Mouse (Mus musculus): ENCODE results near the gene Hand2.

Gene Hand2

DNA sequence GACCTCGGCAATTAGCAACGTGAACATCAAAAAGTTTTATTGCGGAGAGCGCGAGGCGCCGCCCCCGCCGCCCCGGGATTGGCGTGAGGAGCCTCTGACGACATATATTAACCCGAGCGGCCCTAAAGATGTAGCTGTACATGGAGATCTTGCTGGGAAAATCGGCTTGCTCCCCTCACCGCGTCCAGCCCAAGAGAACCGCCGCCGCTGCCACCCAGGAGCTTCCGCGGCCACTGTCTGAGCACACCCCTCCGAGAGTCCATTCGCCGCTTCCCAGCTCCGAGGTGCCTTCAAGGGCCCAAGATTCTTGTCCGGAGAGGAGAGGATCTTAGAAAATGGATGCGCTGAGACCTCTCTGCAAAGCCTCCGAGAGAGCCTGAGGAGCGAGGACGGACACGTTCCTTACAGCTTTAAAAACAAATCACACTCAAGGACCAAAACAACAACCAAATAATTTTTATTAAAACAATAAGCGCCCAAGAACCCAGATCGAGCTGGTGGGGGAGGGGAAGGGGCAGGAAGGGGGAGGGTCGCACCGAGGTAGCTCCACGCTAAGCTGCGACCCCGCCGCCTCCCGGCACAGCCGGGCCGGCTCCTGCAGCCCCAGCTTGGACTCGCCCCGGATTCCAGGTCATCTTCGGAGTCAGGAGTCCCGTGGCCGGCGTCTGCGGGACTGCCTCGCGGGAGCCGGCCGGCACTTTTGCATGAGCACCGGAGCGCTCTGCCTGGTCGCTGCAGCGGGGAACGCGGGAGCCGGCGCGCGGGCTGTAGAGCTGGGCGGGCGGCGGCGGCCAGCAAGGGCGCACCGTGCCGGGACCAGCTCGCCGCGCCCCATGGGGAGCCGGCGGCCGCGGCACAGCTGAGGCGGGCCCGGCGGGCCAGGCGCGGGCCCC is at the start of gene Hand2:
Hand2 (plus strand) TSS at position 133 of the 893 bp plus-strand sequence.
- peak; percentile 36 to 52 for DNase-seq

DNA sequence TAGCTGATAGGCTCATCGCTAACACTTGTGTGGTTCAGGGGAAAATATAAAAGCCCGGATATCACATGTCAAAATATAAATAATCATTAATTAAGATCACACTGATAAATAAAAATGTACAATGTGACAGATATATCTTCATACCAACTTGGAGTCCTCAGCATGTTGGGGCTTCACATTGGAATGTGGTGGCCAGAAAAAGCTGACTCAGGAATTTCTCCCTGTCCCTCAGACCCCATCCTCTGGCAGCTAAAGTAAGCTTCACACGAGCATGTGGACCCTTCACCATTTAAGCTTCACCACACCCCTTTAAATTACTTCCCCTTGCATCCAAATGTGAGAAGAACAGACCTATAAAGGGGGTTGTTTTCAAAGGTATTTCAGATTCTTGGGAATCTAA is 47.7 kb upstream of the Hand2 start:
- no peak for DNase-seq

DNA sequence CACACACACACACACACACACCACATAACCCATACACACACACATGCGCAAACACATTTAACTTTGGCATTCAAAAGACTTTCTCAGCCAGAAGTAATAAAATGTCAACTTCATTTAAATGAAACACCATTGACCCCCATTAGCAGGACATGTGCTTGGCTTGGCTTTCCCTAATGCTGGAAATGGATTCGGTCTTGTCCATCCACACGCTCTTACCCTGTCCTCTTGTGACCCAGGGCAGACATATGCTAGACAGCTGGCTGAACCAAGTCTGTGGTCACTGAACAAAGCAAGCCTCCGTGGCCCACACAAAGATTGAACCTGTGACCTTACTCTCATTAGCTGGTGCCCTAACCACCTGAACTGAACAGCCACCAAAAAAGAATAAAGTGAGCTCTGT is 27.3 kb upstream of the Hand2 start:
- no peak for DNase-seq

DNA sequence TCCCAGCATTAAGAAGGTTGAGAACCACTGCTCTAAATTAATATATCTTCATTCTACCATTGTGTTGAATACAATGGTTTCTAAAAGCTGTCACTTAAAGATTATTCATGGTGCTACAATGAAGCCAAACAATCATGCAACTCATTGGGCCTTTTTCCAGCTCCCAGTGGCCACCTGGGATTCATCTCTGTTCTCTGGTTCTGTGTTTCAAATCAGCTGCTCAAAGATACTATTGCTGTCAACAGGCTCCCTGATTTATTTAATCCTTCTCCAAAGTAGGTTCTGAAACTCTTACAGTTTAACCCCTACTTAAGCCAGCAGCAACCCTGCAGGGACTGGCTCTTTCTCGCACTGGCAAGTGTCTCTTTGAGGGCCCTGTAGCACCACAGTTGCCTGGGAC is 17.3 kb upstream of the Hand2 start:
- DNase-seq, result no peak

DNA sequence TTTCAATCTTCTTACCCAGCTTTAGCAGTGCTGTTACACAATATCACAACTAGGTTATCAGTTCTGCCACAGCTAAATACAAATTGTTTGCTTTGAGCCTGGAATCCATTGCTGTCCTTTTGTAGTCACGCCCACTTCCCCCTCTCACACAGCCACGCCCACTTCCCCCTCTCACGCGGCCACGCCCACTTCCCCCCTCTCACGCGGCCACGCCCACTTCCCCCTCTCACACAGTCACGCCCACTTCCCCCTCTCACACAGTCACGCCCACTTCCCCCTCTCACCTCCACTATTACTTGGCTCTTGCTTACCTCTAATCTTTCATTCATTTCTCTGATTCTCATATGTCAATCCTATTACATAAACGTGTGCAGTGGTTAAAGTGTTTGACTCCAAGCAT is 15.8 kb upstream of the Hand2 start:
- no peak for DNase-seq

DNA sequence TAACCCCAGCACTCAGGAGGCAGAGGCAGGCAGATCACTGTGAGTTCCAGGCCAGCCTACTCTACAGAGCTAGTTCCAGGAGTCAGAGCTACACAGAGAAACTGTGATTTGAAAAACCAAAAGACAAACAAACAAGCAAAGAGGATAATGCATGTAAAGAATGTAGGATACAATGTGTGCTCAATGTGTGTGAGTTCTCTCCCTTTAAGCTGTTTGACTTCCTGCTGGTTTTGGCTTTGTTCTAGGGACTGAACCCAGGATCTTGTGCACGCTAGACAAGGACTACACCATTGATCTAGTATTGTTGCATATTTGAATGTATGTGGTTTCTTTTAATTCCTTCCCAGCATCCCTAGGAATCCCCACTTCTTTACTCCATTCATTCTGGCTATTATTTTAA is 14.3 kb upstream of the Hand2 start:
- DNase-seq, result no peak

DNA sequence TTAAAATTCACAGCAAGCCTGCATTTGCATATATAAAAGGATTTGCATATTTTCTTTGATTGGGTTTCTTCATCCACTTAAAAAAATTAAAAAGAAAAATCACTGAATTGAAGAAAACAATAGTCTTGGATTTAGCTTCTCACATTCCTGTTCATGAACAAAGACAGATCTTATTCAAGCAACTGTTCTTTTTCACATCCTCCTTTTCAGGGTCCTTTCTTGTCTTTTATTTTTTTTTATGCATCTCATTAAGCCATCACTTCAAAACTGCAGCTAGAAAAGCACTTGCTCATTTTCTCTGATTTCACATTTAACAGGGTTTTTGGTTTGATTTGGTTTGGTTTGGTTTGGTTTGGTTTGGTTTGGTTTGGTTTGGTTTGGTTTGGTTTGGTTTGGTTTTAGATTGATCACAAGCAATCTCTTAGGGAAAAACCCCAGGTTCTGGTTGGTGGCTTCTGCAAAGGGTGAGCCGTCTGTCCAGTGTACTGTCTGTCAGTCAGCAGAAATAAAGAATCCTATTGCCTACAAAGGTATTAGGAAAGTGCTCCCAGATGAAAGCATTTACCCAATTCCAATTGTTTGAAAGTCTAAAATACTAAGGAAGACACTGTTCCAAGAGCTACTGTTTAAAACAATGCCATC is 10.8 kb upstream of the Hand2 start:
- peak; percentile 8 to 52 for DNase-seq

DNA sequence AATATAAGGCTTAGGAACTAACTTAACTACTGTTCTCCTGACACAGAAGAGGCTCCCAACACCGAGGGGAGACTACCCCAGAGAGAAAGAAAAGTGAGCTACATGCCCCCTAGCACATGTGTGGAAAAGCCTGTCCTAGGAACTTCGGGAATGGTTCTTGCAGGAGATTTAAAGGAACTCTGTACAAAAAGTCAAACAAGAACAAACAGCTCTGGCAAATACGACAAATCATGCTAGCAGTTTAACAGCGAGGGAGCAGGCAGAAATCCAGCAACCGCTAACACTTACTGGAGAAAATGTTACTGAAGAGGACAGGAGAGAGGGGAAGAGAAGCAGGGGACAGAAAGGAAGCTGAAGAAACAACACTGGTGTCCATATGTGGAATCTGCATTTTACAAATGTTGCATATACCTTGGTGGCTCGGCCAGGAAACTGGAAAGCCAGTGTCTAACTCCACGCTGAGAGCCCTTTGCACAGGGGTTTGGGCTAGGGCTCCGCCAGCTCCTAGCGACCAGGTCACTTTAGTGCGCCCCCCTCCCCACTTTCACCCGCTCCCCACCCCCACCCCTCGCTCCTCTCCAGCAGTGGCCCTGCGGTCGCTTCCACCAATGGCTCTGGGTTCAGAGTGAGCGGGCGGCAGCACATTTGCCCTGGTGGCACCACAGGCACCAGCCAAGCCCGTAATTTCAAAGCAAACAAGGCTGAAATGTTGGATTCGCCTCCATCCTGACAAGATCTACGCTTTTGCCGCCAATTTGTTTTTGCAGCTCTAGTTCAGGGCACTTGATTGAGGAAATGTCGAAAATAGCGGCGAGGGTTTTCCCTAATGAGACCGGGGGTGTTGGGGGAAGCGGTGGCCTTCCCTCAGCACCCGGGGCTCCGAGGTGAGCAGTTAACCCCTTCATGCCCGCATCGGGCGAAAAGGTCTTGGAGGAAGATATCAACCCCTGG is 8.5 kb upstream of the Hand2 start:
- peak in 1 of 2 experiments; percentile 42 for DNase-seq

DNA sequence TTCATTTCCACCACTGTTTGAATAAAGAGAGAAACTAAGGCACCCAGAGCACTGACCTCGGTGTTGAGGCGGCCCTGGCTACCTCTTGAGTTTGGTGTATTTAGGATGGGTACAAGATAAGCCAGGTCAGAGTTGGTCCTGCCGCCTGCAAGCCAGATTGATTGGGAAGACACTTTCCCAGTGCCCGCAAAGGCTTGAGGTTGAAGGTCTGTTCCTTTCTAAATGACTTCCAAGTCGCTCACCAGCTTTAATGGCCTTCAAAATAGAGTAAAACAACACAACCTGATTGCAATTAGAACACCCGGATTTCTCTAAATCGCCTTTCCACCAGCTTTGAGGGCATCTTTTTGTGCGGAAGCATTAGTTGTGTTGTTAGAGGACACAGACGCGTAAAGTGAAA is 7.2 kb upstream of the Hand2 start:
- peak in 1 of 2 experiments; percentile 24 for DNase-seq

DNA sequence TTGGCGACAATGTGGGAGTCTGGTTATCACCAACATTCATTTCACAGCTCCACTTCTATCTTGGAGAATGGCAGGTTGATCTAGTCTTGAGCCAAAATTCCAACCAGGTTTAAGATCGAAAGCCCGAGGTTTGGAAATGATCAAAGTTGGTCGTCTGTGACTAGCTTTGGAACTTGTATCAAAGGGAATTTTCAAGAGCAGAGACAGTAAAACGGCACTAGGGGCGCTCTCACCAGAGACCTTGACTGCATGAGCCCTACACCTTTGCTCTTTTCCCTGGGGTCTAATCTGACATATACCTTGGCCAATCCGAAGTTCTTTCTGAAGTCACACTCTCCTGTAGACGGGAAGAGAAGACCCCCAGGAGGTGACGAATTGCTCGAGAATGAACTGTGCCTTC is 6.6 kb upstream of the Hand2 start:
- peak; percentile 36 to 39 for DNase-seq

DNA sequence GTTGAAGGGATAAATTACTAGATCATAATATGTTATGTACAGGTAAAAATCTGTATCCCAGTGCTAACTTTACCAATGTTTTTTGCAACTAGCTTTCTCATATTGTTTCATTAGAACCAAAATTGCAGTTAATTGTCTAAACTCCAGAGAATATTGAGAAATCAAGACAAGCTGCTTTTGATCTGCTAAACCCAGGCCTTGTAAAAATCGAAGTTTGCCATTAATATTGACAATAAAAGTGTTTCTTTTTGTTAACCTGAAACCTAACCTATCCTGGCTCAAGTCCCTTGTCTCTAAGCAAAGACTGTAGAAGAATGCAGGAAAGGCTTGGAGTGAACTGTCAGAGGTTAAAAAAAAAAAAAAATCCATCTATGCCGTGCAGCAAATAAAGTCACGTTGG is 5.3 kb upstream of the Hand2 start:
- DNase-seq, result no peak

DNA sequence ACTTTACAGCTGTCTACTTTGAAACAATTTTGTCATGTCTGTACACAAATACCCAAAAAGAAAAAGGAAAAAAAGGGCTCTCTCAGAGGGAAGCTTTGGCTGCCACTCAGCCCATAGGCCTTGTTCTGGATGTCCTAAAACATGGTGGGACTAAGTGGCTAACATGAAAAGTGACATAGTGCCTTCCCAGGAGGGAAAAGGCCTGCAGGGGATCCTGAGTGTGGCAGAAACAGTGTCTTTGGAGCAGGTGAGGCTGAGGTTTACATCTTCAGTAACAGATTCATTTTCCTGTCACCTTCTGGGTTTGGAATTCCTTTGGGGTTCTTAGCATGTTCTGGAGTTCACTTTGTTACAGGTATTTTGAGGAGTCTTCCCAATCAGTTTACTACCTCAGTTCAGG is 3.7 kb upstream of the Hand2 start:
- DNase-seq, result peak in 1 of 2 experiments; percentile 4

DNA sequence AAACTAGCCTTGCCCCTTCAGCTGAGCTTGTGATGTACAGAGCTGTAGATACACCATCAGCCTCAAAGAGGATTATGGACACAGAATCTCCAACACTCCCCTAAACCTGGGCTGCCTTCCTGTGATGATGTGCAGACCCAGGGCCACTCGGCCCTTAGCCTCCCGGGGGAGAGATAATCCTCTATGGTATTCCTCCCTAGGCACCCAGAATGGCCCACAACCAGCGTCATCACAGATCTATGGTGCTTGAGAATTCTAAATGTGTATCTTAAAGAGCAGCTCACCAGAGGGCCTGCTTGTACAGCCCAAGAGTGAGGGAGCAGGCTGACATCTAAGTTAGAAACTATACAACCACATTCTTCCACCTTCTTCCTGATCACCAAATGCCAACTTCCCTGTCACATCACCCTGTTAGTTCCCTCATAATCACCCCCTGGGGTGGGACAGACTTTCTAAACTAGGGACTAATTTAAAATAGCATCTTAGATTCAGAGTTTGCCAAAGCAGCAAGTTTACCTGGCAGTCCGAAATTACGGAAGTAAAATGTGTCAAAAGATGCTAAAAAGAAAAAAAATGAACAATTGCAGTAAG is 2.8 kb upstream of the Hand2 start:
- peak in 1 of 2 experiments; percentile 12 for DNase-seq

DNA sequence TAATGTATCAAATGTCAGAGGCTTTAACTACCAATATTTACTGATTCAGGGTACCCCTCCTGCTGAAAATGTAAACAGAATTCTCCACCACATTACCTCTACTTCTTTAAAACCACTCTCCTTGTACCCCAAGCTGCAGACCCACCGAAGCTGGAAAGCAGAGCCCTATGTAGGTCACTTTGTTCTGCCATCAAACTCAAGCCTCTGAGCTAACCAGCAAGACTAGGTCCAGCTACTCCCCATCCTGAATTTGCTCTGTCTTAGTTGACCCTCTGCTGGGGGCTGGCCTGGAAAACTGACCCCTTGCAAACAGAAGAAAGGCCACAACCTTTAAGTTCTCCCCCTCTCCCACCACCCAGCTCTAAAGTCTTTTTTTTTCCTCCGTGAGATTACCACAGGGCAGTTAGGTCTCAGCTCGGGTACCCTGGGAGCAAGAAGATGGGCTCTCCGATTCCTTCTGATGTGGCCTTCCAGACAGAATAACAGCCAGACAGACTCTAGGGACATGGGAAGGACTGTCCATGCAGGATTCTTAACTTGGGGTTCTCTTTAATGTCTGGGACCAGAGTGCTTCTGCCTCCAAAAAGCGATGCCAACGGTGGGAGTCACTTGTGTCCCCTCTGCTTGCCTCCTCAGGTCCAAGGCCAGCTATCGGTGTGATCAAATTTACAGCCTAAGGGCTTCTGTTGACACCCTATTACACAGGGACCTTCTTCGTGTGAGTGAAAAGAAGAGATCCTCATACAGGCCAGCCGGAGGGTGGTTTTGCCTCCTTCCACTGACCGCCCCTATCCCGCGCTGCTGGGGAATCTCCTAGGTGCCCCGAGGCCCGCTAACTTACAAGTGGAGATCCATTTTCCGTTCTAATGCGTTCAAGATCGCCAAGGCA is 1.4 kb upstream of the Hand2 start:
- peak in 1 of 2 experiments; percentile 39 for DNase-seq

DNA sequence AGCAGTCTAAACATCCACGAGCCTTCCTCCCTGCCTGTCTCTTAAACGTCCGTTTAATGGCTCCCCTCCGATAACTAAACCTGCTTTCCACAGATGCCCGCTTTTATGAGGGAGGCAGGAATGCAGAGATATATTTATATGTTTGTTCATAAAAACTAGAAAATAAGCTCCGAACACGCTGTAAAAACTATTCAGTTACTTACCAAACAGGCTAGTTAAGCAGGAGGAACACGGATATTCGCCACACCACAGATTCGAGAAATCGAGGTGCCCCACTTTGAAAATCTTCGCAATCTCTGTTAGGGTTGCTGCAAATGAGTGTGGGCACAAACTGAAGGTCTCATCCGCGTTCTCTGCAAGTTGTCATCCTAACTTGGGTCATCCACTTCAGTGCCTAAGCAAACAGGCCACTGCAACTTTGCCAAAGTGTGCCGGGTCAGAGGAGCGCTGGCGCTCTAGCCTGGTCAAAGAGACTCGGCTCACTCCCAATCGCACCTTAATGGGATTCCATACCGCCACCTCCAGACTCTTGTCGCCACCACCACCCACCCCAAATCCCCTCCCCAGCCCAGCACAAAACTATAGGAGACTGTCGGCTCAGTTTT is 700 bp upstream of the Hand2 start:
- DNase-seq, result peak in 1 of 2 experiments; percentile 45

DNA sequence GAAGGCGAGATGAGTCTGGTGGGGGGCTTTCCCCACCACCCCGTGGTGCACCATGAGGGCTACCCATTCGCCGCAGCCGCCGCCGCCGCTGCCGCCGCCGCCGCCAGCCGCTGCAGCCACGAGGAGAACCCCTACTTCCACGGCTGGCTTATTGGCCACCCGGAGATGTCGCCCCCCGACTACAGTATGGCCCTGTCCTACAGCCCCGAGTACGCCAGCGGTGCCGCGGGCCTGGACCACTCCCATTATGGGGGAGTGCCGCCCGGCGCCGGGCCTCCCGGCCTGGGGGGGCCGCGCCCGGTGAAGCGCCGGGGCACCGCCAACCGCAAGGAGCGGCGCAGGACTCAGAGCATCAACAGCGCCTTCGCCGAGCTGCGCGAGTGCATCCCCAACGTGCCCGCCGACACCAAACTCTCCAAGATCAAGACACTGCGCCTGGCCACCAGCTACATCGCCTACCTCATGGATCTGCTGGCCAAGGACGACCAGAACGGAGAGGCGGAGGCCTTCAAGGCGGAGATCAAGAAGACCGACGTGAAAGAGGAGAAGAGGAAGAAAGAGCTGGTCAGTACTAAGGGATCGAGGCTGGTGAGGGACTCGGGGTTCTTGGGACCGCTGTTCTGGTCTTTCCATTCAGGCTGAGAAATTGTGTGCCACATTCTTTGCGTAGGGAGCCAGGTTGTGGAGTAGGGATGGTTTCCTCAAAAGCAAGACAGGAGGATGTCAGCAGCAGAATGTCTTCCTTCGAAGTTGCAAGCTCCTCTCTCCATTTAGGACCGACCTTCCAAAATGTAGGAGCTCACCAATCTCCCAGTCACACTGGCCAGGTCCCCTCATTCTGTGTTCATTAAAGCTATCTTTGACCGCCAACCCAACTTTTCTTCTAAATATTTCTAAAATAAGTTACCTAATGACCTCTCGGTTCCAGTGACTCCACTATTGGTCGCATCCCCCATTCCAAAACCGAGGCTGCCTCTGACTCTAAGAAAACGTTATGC is 1.4 kb downstream of the Hand2 start:
- DNase-seq, result peak; percentile 27 to 40

DNA sequence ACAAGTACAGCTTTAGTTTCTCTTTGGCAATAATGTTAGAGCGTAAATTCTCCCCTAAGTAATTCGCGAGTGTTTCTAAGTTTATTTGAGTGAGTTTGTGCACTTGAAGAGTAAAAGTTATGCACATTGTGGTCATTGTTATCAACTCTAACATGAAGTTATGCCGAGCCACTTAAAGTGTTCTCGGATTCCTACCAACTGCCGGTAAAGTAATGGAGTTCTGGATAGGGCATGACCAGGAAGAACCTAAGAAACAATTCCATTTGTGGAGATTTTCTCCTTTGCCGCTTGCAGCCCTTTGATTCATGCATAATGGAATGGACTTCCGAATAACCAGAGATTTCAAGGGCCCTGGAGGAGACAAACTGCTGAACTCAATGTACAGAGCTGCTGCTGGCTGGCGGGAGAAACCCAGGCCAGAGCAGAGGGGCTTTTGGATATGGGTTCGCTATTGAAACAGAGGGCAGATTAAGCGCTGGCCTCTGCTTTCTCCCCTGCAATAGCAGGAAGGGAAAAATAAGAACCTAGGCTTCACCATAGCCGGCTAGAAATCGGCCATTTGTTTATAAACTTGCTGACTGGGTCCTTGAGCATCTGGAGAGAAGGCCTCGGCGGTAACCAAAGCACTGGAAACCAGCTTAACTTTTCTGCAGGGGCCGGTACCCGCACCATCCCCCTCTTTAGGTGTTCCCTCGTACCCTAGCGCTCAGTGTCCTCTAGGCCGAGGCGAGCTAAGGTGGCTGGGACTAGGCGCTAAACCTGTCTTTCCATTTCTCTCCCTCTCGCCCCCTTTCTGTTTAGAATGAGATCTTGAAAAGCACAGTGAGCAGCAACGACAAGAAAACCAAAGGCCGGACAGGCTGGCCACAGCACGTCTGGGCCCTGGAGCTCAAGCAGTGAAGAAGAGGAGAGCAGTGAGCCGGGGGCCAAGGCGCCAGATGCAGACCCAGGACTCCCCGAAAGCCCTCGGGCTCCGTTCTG is 2.5 kb downstream of the Hand2 start:
- DNase-seq, result peak in 1 of 2 experiments; percentile 36

DNA sequence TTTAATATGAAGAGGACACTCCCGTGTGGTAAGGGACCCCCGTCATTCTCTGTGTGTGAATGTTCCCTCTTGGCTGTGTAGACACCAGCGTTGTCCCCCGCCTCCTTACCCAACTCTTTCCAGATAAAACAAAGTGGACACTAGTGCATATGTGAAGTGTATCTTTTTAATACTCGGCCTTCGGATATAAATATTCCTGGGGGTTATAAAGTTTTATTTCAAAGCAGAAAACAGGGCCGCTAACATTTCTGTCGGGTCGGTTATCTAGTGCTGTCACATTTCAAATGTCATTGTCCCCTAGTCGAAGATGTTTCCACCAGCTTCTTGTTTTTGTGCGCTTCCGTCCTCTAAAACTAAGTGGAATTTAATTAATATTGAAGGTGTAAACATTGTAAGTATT is 3.3 kb downstream of the Hand2 start:
- DNase-seq, result peak in 1 of 2 experiments; percentile 24

Measured in cerebellum, postnatal 10 days (tissue).